Mouse (Mus musculus) C2C12 (cell line): Measurements from ENCODE around the gene Dync1li2. TPM values are rescaled to one million over a fixed set of nuclear protein-coding genes. Genes with fewer than 3 reads are reported as not detected.
A peak's percentile ranks its signal among the peaks of the same experiment; 100 is the strongest.

Experiments
- H3K27me3 ChIP-seq: one replicate; pipeline ENCODE4 v1.6.1; 2011; ENCODE audit not compliant: control insufficient read depth, insufficient read depth, insufficient read length
- H3K36me3 ChIP-seq: one replicate; pipeline ENCODE4 v1.6.1; 2011; ENCODE audit not compliant: control insufficient read depth, insufficient read depth
- H3K4me3 ChIP-seq: one replicate; pipeline ENCODE4 v1.5.1; 2011; ENCODE audit warnings: mild to moderate bottlenecking, control low read depth; ENCODE audit not compliant: poor library complexity, insufficient read depth, severe bottlenecking
- H3K79me2 ChIP-seq: one replicate; pipeline ENCODE4 v1.6.1; 2011; ENCODE audit not compliant: control insufficient read depth, insufficient read depth
- H3K79me3 ChIP-seq: one replicate; pipeline ENCODE4 v1.6.1; 2011; ENCODE audit warnings: low read depth, control low read depth
- H3ac ChIP-seq: one replicate; pipeline ENCODE3; 2011; ENCODE audit warnings: low read depth; ENCODE audit not compliant: control insufficient read depth, insufficient read length
- CEBPB ChIP-seq: IDR thresholded peaks from one replicate; pipeline ENCODE4 v1.6.1; 2011; ENCODE audit warnings: low read depth, mild to moderate bottlenecking, control low read depth, moderate library complexity
- CTCF ChIP-seq: IDR thresholded peaks from one replicate; pipeline ENCODE4 v1.5.1; 2011; ENCODE audit not compliant: control insufficient read depth, insufficient read depth, insufficient read length
- FOSL1 ChIP-seq: IDR thresholded peaks from one replicate; pipeline ENCODE4 v1.8.0; 2011; ENCODE audit warnings: mild to moderate bottlenecking, low read length; ENCODE audit not compliant: poor library complexity, insufficient read depth, severe bottlenecking
- MAX ChIP-seq: IDR thresholded peaks from one replicate; pipeline ENCODE4 v1.6.1; 2011; ENCODE audit warnings: mild to moderate bottlenecking, control low read depth
- MYOD1 ChIP-seq: IDR thresholded peaks from one replicate; pipeline ENCODE4 v1.6.1; 2011; ENCODE audit warnings: low read depth; ENCODE audit not compliant: control insufficient read depth, insufficient read length
- MYOG ChIP-seq: IDR thresholded peaks from one replicate; pipeline ENCODE4 v1.6.1; 2011; ENCODE audit not compliant: control insufficient read depth, insufficient read length; ENCODE audit errors: extremely low read depth
- USF1 ChIP-seq: IDR thresholded peaks from one replicate; pipeline ENCODE4 v1.6.1; 2011; ENCODE audit warnings: low read depth, mild to moderate bottlenecking, control low read depth, moderate library complexity
- polyA plus RNA-seq: library from polyadenylated mRNA; unstranded; fragments of >200 nt; fragmentation: generic; extraction: Trizol; gene quantifications from one replicate; pipeline ENCODE4 v1.2.1, GENCODE M21; 2012; ENCODE audit warnings: missing spikeins

The Dync1li2 gene
- polyA plus RNA-seq, 1 experiment: 26.8 TPM

- peaks cover 62% of the 10 kb centered on the region for H3K79me3 ChIP-seq
- H3K4me3 ChIP-seq: no peak overlapping the region
- no peak overlapping the region for H3ac ChIP-seq
- TF ChIP-seq CEBPB (no peak), MYOD1 (no peak), FOSL1 (no peak), MAX (no peak), MYOG (no peak), CTCF (no peak), USF1 (no peak)
- H3K27me3 ChIP-seq: no peaks in the 10 kb centered on the region
- peaks cover 89% of the 10 kb centered on the region for H3K36me3 ChIP-seq
- peaks cover 87% of the 10 kb centered on the region for H3K79me2 ChIP-seq
Observed at GRCm38 (mm10) chr8:104436591-104436990, 6.3 kb downstream of the Dync1li2 start.

- Histone ChIP-seq H3K79me2 (peaks cover 87% of the 10 kb centered on the region), H3K79me3 (peaks cover 60% of the 10 kb centered on the region), H3K36me3 (peaks cover 95% of the 10 kb centered on the region), H3ac (peak overlapping the region; percentile 46), H3K27me3 (no peaks in the 10 kb centered on the region), H3K4me3 (no peak overlapping the region)
- no peak for TF ChIP-seq USF1
- TF ChIP-seq MAX: peak; percentile 75
- TF ChIP-seq CTCF: no peak
- TF ChIP-seq MYOG: no peak
- TF ChIP-seq MYOD1: no peak
- no peak for TF ChIP-seq FOSL1
- peak; percentile 40 for TF ChIP-seq CEBPB
Observed at GRCm38 (mm10) chr8:104436038-104436437, 6.8 kb downstream of the Dync1li2 start.

- Histone ChIP-seq H3K4me3 (no peak overlapping the region), H3K79me3 (peaks cover 50% of the 10 kb centered on the region), H3K79me2 (peaks cover 76% of the 10 kb centered on the region), H3ac (no peak overlapping the region), H3K27me3 (no peaks in the 10 kb centered on the region), H3K36me3 (peaks cover 96% of the 10 kb centered on the region)
- no peak for TF ChIP-seq CTCF
- no peak for TF ChIP-seq FOSL1
- no peak for TF ChIP-seq MAX
- no peak for TF ChIP-seq USF1
Observed at GRCm38 (mm10) chr8:104434826-104435354, 8.0 kb downstream of the Dync1li2 start.

DNA sequence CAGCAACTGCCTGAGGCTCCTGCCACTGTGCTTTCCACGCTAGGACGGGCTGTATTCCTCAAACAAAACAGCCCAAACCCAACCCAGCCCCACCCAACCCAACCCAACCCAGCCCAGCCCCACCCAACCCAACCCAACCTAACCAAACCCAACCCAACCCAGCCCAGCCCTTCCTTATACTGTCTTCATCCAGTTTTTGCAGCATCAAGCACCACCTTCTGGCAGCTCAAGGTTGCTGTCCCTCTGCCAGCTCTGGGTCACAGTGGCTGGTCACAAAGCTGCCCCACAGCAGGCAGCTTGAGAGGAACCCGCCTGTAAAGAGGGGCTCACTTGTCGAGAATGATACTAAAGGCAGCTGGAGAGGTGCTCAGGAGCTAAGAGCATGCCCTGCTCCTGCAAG lies 8.6 kb downstream of the Dync1li2 start:
- Histone ChIP-seq H3ac (no peak overlapping the region), H3K36me3 (peaks cover 95% of the 10 kb centered on the region), H3K79me3 (peaks cover 46% of the 10 kb centered on the region), H3K4me3 (no peak overlapping the region), H3K27me3 (no peaks in the 10 kb centered on the region), H3K79me2 (peaks cover 70% of the 10 kb centered on the region)
- TF ChIP-seq MYOG (no peak), CEBPB (no peak), MYOD1 (no peak), MAX (no peak), USF1 (no peak), FOSL1 (no peak), CTCF (peak; percentile 8)

DNA sequence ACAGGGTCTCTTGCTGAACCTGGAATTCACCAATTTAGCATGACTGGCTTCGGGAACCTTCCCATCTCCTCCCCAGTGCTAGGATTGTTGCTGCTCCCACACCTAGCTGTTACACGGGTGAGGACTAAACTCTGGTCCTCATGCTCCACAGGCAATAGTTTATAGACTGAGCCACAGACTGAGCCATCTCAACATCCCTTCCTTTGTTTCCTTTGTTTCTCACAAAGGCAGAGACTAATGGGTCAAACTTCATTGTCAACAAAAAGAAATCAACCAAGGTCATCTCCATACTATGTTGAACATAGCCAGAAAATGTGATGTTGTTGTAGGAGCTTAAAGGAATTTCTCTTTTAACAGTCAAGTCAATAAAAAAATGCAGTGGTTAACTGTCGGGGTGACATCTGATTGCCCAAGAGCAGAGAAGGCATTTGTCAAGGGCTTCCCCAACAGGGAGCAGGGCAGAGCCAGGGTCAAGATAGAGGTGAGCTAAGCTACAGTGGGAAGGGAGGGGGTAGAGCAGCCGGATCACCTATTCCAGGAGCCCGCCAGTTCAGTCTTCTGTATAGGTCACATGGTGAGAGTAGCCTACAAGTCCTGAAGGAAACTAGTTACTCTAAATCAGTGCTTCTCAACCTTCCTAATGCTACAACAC lies 9.5 kb downstream of the Dync1li2 start:
- H3K79me3 ChIP-seq: peaks cover 45% of the 10 kb centered on the region
- no peak overlapping the region for H3K4me3 ChIP-seq
- TF ChIP-seq USF1: no peak
- TF ChIP-seq CTCF: no peak
- TF ChIP-seq CEBPB: no peak
- TF ChIP-seq MAX: no peak
- no peak overlapping the region for H3ac ChIP-seq
- peaks cover 95% of the 10 kb centered on the region for H3K36me3 ChIP-seq
- no peaks in the 10 kb centered on the region for H3K27me3 ChIP-seq
- peaks cover 61% of the 10 kb centered on the region for H3K79me2 ChIP-seq

DNA sequence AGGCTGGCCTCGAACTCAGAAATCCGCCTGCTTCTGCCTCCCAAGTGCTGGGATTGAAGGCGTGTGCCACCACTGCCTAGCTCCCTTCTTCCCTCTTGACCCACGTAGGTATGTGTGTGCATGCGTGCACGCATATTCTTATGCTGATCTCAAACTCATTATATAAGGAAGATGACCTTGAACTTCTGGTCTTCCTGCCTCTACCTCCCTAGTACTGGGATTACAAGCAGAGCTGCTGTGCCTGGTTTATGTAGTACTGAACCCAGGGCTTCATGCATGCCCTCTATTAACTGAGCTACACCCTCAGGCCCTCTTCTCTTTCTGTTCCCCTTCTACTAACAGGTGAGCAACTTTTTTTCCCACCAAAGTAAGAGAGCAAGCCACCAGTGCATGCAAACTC lies 10.2 kb downstream of the Dync1li2 start:
- no peak for TF ChIP-seq MYOD1
- TF ChIP-seq USF1: no peak
- no peak for TF ChIP-seq FOSL1
- TF ChIP-seq MAX: no peak
- TF ChIP-seq CEBPB: no peak
- TF ChIP-seq MYOG: no peak
- TF ChIP-seq CTCF: no peak
- H3K27me3 ChIP-seq: no peaks in the 10 kb centered on the region
- no peak overlapping the region for H3K4me3 ChIP-seq
- H3K79me2 ChIP-seq: peaks cover 61% of the 10 kb centered on the region
- peaks cover 44% of the 10 kb centered on the region for H3K79me3 ChIP-seq
- no peak overlapping the region for H3ac ChIP-seq
- peaks cover 95% of the 10 kb centered on the region for H3K36me3 ChIP-seq
